Mouse (Mus musculus): ENCODE data around the gene Chrna3.

Chrna3 gene

GRCm38 (mm10) chr9:55026275-55026663 lies at the start of gene Chrna3:
Gene Chrna3, minus strand, starts transcription at chr9:55026562.
- DNase-seq (ENCODE audit: low spot score in 2 of 2) = no peak

GRCm38 (mm10) chr9:55067965-55068265 lies 41.6 kb upstream of the Chrna3 start:
- no peak for DNase-seq (ENCODE audit: low spot score in 2 of 2)

GRCm38 (mm10) chr9:55067260-55067964 lies 41.0 kb upstream of the Chrna3 start:
- no peak for DNase-seq (ENCODE audit: low spot score in 2 of 2)

- DNase-seq (ENCODE audit: low spot score in 2 of 2) = no peak
Observed at GRCm38 (mm10) chr9:55065241-55065640, 38.9 kb upstream of the Chrna3 start.

- no peak for DNase-seq (ENCODE audit: low spot score in 2 of 2)
Observed at GRCm38 (mm10) chr9:55058067-55058466, 31.7 kb upstream of the Chrna3 start.

- DNase-seq (ENCODE audit: low spot score in 2 of 2) = no peak
Observed at GRCm38 (mm10) chr9:55055386-55055930, 29.1 kb upstream of the Chrna3 start.

GRCm38 (mm10) chr9:55048211-55048880 lies 22.0 kb upstream of the Chrna3 start, which contains the start of gene Chrnb4:
Gene Chrnb4, minus strand, starts transcription at chr9:55048779.
- DNase-seq (ENCODE audit: low spot score in 2 of 2) = peak in 1 of 2 experiments; percentile 6

GRCm38 (mm10) chr9:55046764-55047163 lies 20.4 kb upstream of the Chrna3 start:
- no peak for DNase-seq (ENCODE audit: low spot score in 2 of 2)

GRCm38 (mm10) chr9:55045001-55045400 lies 18.6 kb upstream of the Chrna3 start:
- DNase-seq (ENCODE audit: low spot score in 2 of 2) = no peak

GRCm38 (mm10) chr9:55043688-55044087 lies 17.3 kb upstream of the Chrna3 start:
- DNase-seq (ENCODE audit: low spot score in 2 of 2) = no peak

GRCm38 (mm10) chr9:55041389-55041788 lies 15.0 kb upstream of the Chrna3 start:
- no peak for DNase-seq (ENCODE audit: low spot score in 2 of 2)

GRCm38 (mm10) chr9:55039983-55040382 lies 13.6 kb upstream of the Chrna3 start:
- no peak for DNase-seq (ENCODE audit: low spot score in 2 of 2)

- no peak for DNase-seq (ENCODE audit: low spot score in 2 of 2)
Observed at GRCm38 (mm10) chr9:55038948-55039347, 12.6 kb upstream of the Chrna3 start.

GRCm38 (mm10) chr9:55031435-55032167 lies 5.2 kb upstream of the Chrna3 start:
- DNase-seq (ENCODE audit: low spot score in 2 of 2) = no peak

- no peak for DNase-seq (ENCODE audit: low spot score in 2 of 2)
Observed at GRCm38 (mm10) chr9:55025534-55026274, 658 bp downstream of the Chrna3 start.

GRCm38 (mm10) chr9:55023902-55024583 lies 2.3 kb downstream of the Chrna3 start:
- peak; percentile 69 to 72 for DNase-seq (ENCODE audit: low spot score in 2 of 2)

GRCm38 (mm10) chr9:55023326-55023725 lies 3.0 kb downstream of the Chrna3 start:
- DNase-seq (ENCODE audit: low spot score in 2 of 2) = no peak

- no peak for DNase-seq (ENCODE audit: low spot score in 2 of 2)
Observed at GRCm38 (mm10) chr9:55016926-55017325, 9.4 kb downstream of the Chrna3 start.

- no peak for DNase-seq (ENCODE audit: low spot score in 2 of 2)
Observed at GRCm38 (mm10) chr9:55010588-55011350, 15.6 kb downstream of the Chrna3 start.

GRCm38 (mm10) chr9:55009692-55010091 lies 16.7 kb downstream of the Chrna3 start:
- DNase-seq (ENCODE audit: low spot score in 2 of 2) = no peak

Measured in urinary bladder, postnatal 36 days (tissue).